Comparison of ENCODE assay signal across 21 mouse cellular contexts in genomic region chr7:57312018-57312417, GRCm38 (mm10).
DNase-seq lines count a peak whose midpoint lies in the region; ATAC-seq lines count a peak whose summit lies in the region.
"Had no signal": no experiment of that assay in that cellular context is flagged by ENCODE, and none has a peak within 500 bp of the region (broad histone marks: within the 10 kb centered on the region; RNA-seq: fewer than 3 reads in every experiment).

No protein-coding gene starts in this region.

- no peak overlapping the region for H3K9ac ChIP-seq in heart, embryonic 12.5 days
- H3K9ac ChIP-seq in heart, embryonic 13.5 days: no peak overlapping the region
- no peak overlapping the region for H3K9ac ChIP-seq in intestine, embryonic 15.5 days
- H3K9ac ChIP-seq: forebrain, embryonic 13.5 days; forebrain, postnatal 0 days; hindbrain, embryonic 14.5 days had no signal

- no peaks in the 10 kb centered on the region for H3K27me3 ChIP-seq in heart, embryonic 12.5 days (replicated peaks)
- no peaks in the 10 kb centered on the region for H3K27me3 ChIP-seq in heart, embryonic 13.5 days (replicated peaks)
- no peaks in the 10 kb centered on the region for H3K27me3 ChIP-seq in intestine, embryonic 15.5 days (replicated peaks)
- H3K27me3 ChIP-seq: forebrain, embryonic 13.5 days had no signal

- no peak for ATAC-seq in heart, embryonic 12.5 days (ENCODE audit: insufficient number of reproducible peaks, low FRiP score)
- no peak for ATAC-seq in heart, embryonic 13.5 days (ENCODE audit: extremely low read depth, insufficient number of reproducible peaks, low FRiP score, low TSS enrichment)
- no peak for ATAC-seq in intestine, embryonic 15.5 days
- ATAC-seq: CD4-positive, CD25-positive, alpha-beta regulatory T cell, adult 4 months; forebrain, embryonic 13.5 days; forebrain, postnatal 0 days; intestine, embryonic 16.5 days had no signal

- H3K36me3 ChIP-seq in heart, embryonic 12.5 days: no peaks in the 10 kb centered on the region
- H3K36me3 ChIP-seq in heart, embryonic 13.5 days: no peaks in the 10 kb centered on the region
- no peaks in the 10 kb centered on the region for H3K36me3 ChIP-seq in intestine, embryonic 15.5 days
- H3K36me3 ChIP-seq: embryonic facial prominence, embryonic 10.5 days; G1E; hindbrain, embryonic 10.5 days had no signal

- no peak overlapping the region for H3K27ac ChIP-seq in heart, embryonic 12.5 days (ENCODE audit: poor library complexity, severe bottlenecking)
- H3K27ac ChIP-seq in heart, embryonic 13.5 days (replicated peaks): peak overlapping the region; percentile 62; the same call in 1 of the 2 replicates
- no peak overlapping the region for H3K27ac ChIP-seq in intestine, embryonic 15.5 days
- H3K27ac ChIP-seq: embryonic facial prominence, embryonic 10.5 days; forebrain, embryonic 13.5 days; hindbrain, embryonic 10.5 days; hindbrain, embryonic 14.5 days had no signal

- intact Hi-C loops in heart, postnatal 36 days (cut with DNase I): no loop called here

- peaks cover 5% of the 10 kb centered on the region; the same call in 1 of the 2 replicates for H3K4me1 ChIP-seq in heart, embryonic 12.5 days (replicated peaks)
- H3K4me1 ChIP-seq in heart, embryonic 13.5 days: no peaks in the 10 kb centered on the region
- no peaks in the 10 kb centered on the region for H3K4me1 ChIP-seq in intestine, embryonic 15.5 days (replicated peaks)
- H3K4me1 ChIP-seq: embryonic facial prominence, embryonic 10.5 days; forebrain, embryonic 13.5 days; hindbrain, embryonic 10.5 days had no signal

- no peaks in the 10 kb centered on the region for H3K9me3 ChIP-seq in heart, embryonic 12.5 days (replicated peaks)
- H3K9me3 ChIP-seq in heart, embryonic 13.5 days: no peaks in the 10 kb centered on the region
- no peaks in the 10 kb centered on the region for H3K9me3 ChIP-seq in intestine, embryonic 15.5 days
- H3K9me3 ChIP-seq: embryonic facial prominence, embryonic 10.5 days; forebrain, embryonic 13.5 days; hindbrain, embryonic 10.5 days had no signal

- peak; percentile 42 to 51 for DNase-seq in heart, adult 18-20 months
- DNase-seq in heart, postnatal 36 days: no peak
- DNase-seq in lung, postnatal 36 days: peak; percentile 0
- no peak for DNase-seq in lung, postnatal 14 days
- DNase-seq: adrenal gland, adult 8-10 months; adrenal gland, postnatal 36 days; B cell, adult 2 months; cerebellum, adult 2 months; cerebellum, postnatal 10 days; forebrain, postnatal 0 days; gastrocnemius, postnatal 14 days had no signal

- 76% methylated on average over 2 of the region's 2 CpGs for WGBS in heart, embryonic 12.5 days
- 59% methylated on average over 2 of the region's 2 CpGs for WGBS in heart, embryonic 13.5 days
- 85% methylated on average over 2 of the region's 2 CpGs for WGBS in intestine, embryonic 15.5 days

- H3K4me3 ChIP-seq in heart, embryonic 12.5 days: no peak overlapping the region
- no peak overlapping the region for H3K4me3 ChIP-seq in heart, embryonic 13.5 days
- no peak overlapping the region for H3K4me3 ChIP-seq in intestine, embryonic 15.5 days (replicated peaks)
- H3K4me3 ChIP-seq: embryonic facial prominence, embryonic 10.5 days; forebrain, embryonic 13.5 days; hindbrain, embryonic 10.5 days had no signal

- H3K4me2 ChIP-seq in heart, embryonic 12.5 days: no peak overlapping the region
- H3K4me2 ChIP-seq in heart, embryonic 13.5 days: no peak overlapping the region
- H3K4me2 ChIP-seq in intestine, embryonic 15.5 days (replicated peaks): no peak overlapping the region
- H3K4me2 ChIP-seq: forebrain, embryonic 13.5 days; hindbrain, embryonic 14.5 days had no signal

Comparison
In these comparisons a context has a peak if more than half of its experiments do, and no peak if none do; other contexts are left out.
1. DNase-seq: peak in heart, adult 18-20 months (2 of 2) and lung, postnatal 36 days (single experiment); none in heart, postnatal 36 days (0 of 2) and lung, postnatal 14 days (single experiment).